Mouse (Mus musculus) liver, adult 2 months (tissue): ENCODE results near the gene St7. TPM values are rescaled to one million over a fixed set of nuclear protein-coding genes. Genes with fewer than 3 reads are reported as not detected.

Experiments used
- DNase-seq: peaks from one replicate; pipeline ENCODE4 v3.0.0-alpha.2; 2011; ENCODE audit warnings: low read depth, low spot score; ENCODE audit errors: extremely low read depth
- H3K27ac ChIP-seq: fragments of 200-500 bp; replicated peaks from 2 replicates; pipeline ENCODE4 v1.5.1; 2012; ENCODE audit warnings: low read depth, mild to moderate bottlenecking, control low read depth, inconsistent platforms, low read length; ENCODE audit not compliant: insufficient read depth
- H3K27me3 ChIP-seq: fragments of 200-500 bp; 2 replicates; pipeline ENCODE4 v1.6.1; 2012; ENCODE audit warnings: mild to moderate bottlenecking, moderate library complexity, low read length, inconsistent platforms; ENCODE audit not compliant: control insufficient read depth, insufficient read depth
- H3K36me3 ChIP-seq: fragments of 200-500 bp; 2 replicates; pipeline ENCODE4 v1.6.1; 2012; ENCODE audit warnings: low read length, inconsistent platforms; ENCODE audit not compliant: control insufficient read depth, insufficient read depth
- H3K4me1 ChIP-seq: fragments of 200-500 bp; 2 replicates; pipeline ENCODE4 v1.6.1; 2011; ENCODE audit warnings: low read length; ENCODE audit not compliant: control insufficient read depth, insufficient read depth
- H3K4me3 ChIP-seq: fragments of 200-500 bp; 2 replicates; pipeline ENCODE4 v1.5.1; 2011; ENCODE audit warnings: low read depth, mild to moderate bottlenecking, control low read depth, low read length, moderate library complexity; ENCODE audit not compliant: insufficient read depth
- H3K79me2 ChIP-seq: fragments of 200-500 bp; 2 replicates; pipeline ENCODE4 v1.6.1; 2012; ENCODE audit warnings: inconsistent platforms, mild to moderate bottlenecking, low read length, moderate library complexity; ENCODE audit not compliant: control insufficient read depth, insufficient read depth
- H3K9ac ChIP-seq: fragments of 200-500 bp; 2 replicates; pipeline ENCODE4 v1.6.1; 2012; ENCODE audit warnings: low read depth, mild to moderate bottlenecking, control low read depth, inconsistent platforms, low read length
- CTCF ChIP-seq: fragments of 200-500 bp; IDR thresholded peaks from 2 replicates; pipeline ENCODE4 v1.5.1; 2011; ENCODE audit warnings: low read depth, low read length, control low read depth
- POLR2A ChIP-seq: fragments of 200-500 bp; IDR thresholded peaks from 2 replicates; pipeline ENCODE4 v1.6.1; 2011; ENCODE audit warnings: low read length, control low read depth; ENCODE audit not compliant: insufficient read depth; ENCODE audit errors: extremely low read depth
- WGBS: fragments of 180-500 bp; shearing (Covaris S2); methylation state at CpG from one replicate; pipeline ENCODE4 v1.1.7; 2018; 5-methylcytosine and 5-hydroxymethylcytosine counted together
- polyA plus RNA-seq: library from polyadenylated mRNA; depleted of rRNA; stranded (reverse); fragments of >200 nt; gene quantifications from 2 replicates; pipeline ENCODE4 v1.2.3, GENCODE M21; 2012
- total RNA-seq: library from RNA; depleted of rRNA; stranded (reverse); fragments of >200 nt; gene quantifications from 2 replicates; pipeline ENCODE4 v1.2.3, GENCODE M21; 2014

The St7 gene
- total and polyA plus RNA-seq, 2 experiments = 5.7 to 8.8 TPM

DNA sequence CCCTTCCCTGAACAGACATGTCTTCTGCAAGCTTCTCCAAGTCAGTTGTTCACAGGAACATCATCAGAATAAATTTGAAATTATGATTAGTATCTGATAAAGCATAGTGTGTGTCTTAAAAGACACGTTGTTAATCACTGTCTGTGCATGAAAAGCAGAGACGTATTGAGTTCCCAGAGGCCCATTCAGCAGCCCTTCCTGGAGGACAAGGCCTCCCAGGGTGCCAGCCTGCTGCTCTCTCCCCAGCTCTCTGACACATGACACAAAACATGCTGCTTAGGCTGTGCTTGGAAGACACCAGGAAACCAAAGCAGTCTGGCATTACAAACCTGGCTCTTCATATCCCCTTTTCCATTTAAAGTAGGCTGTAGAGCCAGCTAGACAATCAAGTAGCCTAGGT is 249.2 kb downstream of the St7 start:
- TF ChIP-seq CTCF (no peak), POLR2A (no peak)
- H3K4me3 ChIP-seq = no peak overlapping the region
- no peak for DNase-seq
- H3K4me1 ChIP-seq = no peaks in the 10 kb centered on the region; the same call in 1 of the 2 replicates
- no peaks in the 10 kb centered on the region for H3K79me2 ChIP-seq
- H3K27ac ChIP-seq = peak overlapping the region; percentile 34
- H3K27me3 ChIP-seq = no peaks in the 10 kb centered on the region
- 57% methylated on average over 2 of the region's 2 CpGs for WGBS
- no peak overlapping the region for H3K9ac ChIP-seq
- no peaks in the 10 kb centered on the region for H3K36me3 ChIP-seq

DNA sequence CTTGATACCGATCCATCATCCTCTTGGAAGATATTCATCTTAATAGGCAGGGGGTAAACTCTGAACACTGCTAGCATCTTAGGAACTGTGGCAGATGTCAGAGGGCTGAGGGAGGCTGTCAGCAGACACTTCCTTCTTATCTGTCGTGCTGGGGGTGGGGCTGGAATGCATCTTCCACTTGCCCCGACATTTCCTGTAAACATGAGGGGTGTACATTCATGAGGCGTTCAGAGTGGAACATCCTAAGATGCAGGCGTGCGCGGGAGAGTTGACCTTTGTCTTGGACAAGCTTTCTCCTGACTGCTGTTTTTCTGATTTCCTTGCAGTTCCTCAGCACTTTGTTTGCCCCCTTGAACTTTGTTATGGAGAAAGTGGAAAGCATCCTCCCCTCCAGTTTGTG is 249.6 kb downstream of the St7 start:
- Histone ChIP-seq H3K27me3 (no peaks in the 10 kb centered on the region), H3K36me3 (no peaks in the 10 kb centered on the region), H3K79me2 (no peaks in the 10 kb centered on the region), H3K27ac (no peak overlapping the region), H3K4me3 (no peak overlapping the region), H3K9ac (no peak overlapping the region), H3K4me1 (no peaks in the 10 kb centered on the region; the same call in 1 of the 2 replicates)
- peak; percentile 16 for DNase-seq
- TF ChIP-seq POLR2A = no peak
- no peak for TF ChIP-seq CTCF
- 69% methylated on average over 7 of the region's 7 CpGs for WGBS

DNA sequence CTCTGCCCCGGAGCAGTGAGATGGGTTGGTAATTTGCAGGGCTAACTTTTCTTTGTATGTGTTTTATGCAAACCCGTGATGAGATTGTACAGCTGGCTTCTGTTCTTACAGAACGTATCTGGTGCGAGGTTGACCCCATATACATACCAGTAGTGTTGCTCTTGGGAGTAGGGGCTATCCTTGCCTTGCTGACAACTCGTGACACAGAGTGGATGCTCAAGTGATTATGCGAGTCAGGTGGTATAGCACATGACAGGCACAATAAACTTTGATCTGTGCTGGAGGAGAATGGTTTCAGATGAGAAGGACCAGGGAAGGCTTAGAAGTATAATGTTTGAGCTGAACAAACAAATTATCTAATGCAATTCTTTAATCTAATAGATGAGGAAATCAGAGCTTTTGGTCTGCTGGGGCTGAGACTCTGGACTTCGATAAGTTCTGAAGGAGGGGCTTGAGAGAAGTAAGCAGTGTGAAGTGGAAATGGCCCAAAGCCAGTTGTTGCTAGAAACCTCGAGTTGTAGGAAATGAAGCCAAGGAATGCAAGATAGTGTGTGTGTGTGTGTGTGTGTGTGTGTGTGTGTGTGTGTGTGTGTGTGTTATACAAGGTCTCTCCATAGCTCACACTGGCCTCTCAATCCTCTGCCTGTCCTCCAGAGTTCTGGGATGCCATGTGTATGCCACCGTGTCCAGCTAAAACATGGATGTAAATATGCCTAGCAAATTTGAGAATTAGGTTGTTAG is 251.3 kb downstream of the St7 start:
- H3K27me3 ChIP-seq = no peaks in the 10 kb centered on the region
- WGBS = 66% methylated on average over 9 of the region's 9 CpGs
- H3K4me3 ChIP-seq = no peak overlapping the region
- H3K9ac ChIP-seq = no peak overlapping the region
- peak; percentile 10 for DNase-seq
- no peaks in the 10 kb centered on the region; the same call in 1 of the 2 replicates for H3K4me1 ChIP-seq
- H3K79me2 ChIP-seq = no peaks in the 10 kb centered on the region
- no peaks in the 10 kb centered on the region for H3K36me3 ChIP-seq
- TF ChIP-seq CTCF (no peak), POLR2A (no peak)
- H3K27ac ChIP-seq = no peak overlapping the region

DNA sequence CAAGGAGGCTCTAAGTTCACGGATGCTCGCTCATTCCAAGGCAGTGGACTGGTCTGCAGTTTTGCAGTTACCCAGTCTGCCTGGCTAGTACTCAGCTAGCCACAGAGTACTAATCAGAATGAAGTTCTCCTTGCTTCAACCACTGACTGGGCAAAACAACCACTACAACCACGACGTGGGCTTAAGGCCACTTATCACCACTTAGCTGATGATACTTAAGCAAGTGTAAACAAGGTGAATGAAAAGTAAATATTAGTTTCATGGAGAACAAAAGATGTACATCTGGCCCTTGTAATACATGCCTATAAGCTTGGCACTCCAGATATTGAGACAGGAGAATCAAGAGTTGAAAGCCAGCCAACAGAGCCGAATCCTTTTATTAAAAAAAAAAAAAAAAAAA is 253.7 kb downstream of the St7 start:
- Histone ChIP-seq H3K27ac (no peak overlapping the region), H3K79me2 (no peaks in the 10 kb centered on the region), H3K4me1 (no peaks in the 10 kb centered on the region; the same call in 1 of the 2 replicates), H3K9ac (no peak overlapping the region), H3K4me3 (no peak overlapping the region), H3K27me3 (no peaks in the 10 kb centered on the region), H3K36me3 (no peaks in the 10 kb centered on the region)
- TF ChIP-seq CTCF (no peak), POLR2A (no peak)
- WGBS = 53% methylated on average over 5 of the region's 5 CpGs
- DNase-seq = no peak

DNA sequence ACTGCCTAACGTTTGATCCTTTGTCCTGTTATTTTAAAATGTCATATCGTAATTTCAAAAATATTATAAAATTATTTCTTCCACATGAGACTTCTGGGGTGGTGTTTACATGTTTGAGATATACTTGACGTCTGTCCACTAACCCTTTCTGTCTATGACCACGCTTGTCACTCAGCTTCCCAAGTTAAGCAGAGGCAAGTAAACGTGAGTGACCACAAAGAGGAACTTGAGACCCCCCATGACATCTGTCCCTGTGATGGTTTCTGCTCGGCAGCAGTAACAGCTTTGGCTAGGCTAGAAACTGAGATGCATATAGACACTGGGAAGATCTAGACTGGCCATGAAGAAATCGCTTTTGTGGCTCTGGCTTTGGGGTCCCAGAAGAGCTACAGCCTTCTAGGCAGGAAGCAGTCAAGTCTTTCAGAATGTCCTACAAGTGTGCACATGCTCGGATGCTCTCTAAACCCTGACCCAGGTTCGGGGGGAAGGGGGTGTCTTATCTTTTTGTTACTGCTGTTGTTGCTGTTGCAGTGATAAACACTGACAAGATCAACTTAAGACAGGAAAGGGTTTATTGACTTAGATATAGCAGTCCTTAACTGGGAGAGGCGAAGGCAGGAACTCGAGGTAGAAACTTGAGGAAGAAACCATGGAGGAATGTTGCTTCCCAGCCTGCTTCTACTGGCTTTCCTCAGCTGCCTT is 254.5 kb downstream of the St7 start:
- TF ChIP-seq POLR2A (no peak), CTCF (no peak)
- H3K79me2 ChIP-seq = no peaks in the 10 kb centered on the region
- no peaks in the 10 kb centered on the region; the same call in 1 of the 2 replicates for H3K4me1 ChIP-seq
- no peak overlapping the region for H3K9ac ChIP-seq
- H3K27ac ChIP-seq = no peak overlapping the region
- WGBS = 53% methylated on average over 11 of the region's 11 CpGs
- no peaks in the 10 kb centered on the region for H3K27me3 ChIP-seq
- no peak overlapping the region for H3K4me3 ChIP-seq
- H3K36me3 ChIP-seq = no peaks in the 10 kb centered on the region
- DNase-seq = no peak

DNA sequence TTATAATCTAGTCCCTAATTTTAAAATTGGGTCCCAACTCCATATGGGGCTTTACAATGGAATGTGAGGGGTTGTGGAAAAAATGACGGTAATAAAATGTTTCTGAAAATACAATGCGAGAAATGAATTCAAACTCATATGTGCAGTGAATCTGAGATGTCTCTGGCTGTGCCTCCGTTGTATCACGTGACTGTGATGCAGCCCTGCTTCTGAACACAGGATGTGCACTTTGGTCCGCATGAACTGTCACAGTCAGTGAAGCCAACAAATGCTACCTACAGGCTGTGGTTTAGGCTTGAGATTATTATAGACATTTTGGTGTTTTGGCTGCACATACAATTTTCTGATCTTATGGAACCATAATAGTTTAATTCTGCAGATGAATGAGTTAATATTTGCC is 256.4 kb downstream of the St7 start:
- no peak for TF ChIP-seq POLR2A
- no peak for TF ChIP-seq CTCF
- Histone ChIP-seq H3K4me1 (no peaks in the 10 kb centered on the region), H3K36me3 (no peaks in the 10 kb centered on the region), H3K79me2 (no peaks in the 10 kb centered on the region), H3K9ac (no peak overlapping the region), H3K27me3 (no peaks in the 10 kb centered on the region), H3K27ac (no peak overlapping the region), H3K4me3 (no peak overlapping the region)
- DNase-seq = no peak
- WGBS = 85% methylated on average over 5 of the region's 5 CpGs
